Mouse (Mus musculus) heart, adult 2 months (tissue): ENCODE data around the gene Slc35a5. TPM values are rescaled to one million over a fixed set of nuclear protein-coding genes. Genes with fewer than 3 reads are reported as not detected.

ENCODE experiments used
- DNase-seq, 2 experiments: peaks; one replicate each; pipeline ENCODE4 v3.0.0; 2021
- H3K27ac ChIP-seq: fragments of 200-600 bp; 2 replicates; pipeline ENCODE4 v1.8.1; 2022
- H3K27me3 ChIP-seq: fragments of 200-500 bp; 2 replicates; pipeline ENCODE4 v1.6.1; 2012; ENCODE audit warnings: mild to moderate bottlenecking, low read length, inconsistent platforms, mixed read lengths; ENCODE audit not compliant: control insufficient read depth, insufficient read depth
- H3K36me3 ChIP-seq: fragments of 200-500 bp; 2 replicates; pipeline ENCODE4 v1.6.1; 2012; ENCODE audit warnings: low read length, inconsistent platforms; ENCODE audit not compliant: control insufficient read depth, insufficient read depth
- H3K4me1 ChIP-seq: fragments of 200-500 bp; 2 replicates; pipeline ENCODE4 v1.6.1; 2011; ENCODE audit warnings: low read length; ENCODE audit not compliant: control insufficient read depth, insufficient read depth
- H3K4me3 ChIP-seq: fragments of 200-600 bp; 2 replicates; pipeline ENCODE4 v1.8.1; 2022
- H3K79me2 ChIP-seq: fragments of 200-500 bp; replicated peaks from 2 replicates; pipeline ENCODE4 v1.6.1; 2012; ENCODE audit warnings: mild to moderate bottlenecking, inconsistent platforms, low read length, moderate library complexity, mixed read lengths; ENCODE audit not compliant: control insufficient read depth, insufficient read depth
- H3K9ac ChIP-seq: fragments of 200-500 bp; 2 replicates; pipeline ENCODE4 v1.6.1; 2012; ENCODE audit warnings: low read depth, mild to moderate bottlenecking, control low read depth, inconsistent platforms, low read length, mixed read lengths
- CTCF ChIP-seq: fragments of 200-600 bp; IDR thresholded peaks from 2 replicates; pipeline ENCODE4 v1.8.1; 2022; ENCODE audit warnings: antibody characterized with exemption, mild to moderate bottlenecking, moderate library complexity
- EP300 ChIP-seq: fragments of 200-500 bp; IDR thresholded peaks from 2 replicates; pipeline ENCODE4 v1.6.1; 2011; ENCODE audit warnings: low read depth, low read length, control low read depth; ENCODE audit not compliant: insufficient read depth
- POLR2A ChIP-seq: fragments of 200-500 bp; IDR thresholded peaks from 2 replicates; pipeline ENCODE4 v1.6.1; 2011; ENCODE audit warnings: mild to moderate bottlenecking, low read depth, low read length, control low read depth; ENCODE audit not compliant: insufficient read depth
- WGBS: fragments of 180-500 bp; shearing (Covaris S2); methylation state at CpG from one replicate; pipeline ENCODE4 v1.1.7; 2018; 5-methylcytosine and 5-hydroxymethylcytosine counted together
- intact Hi-C: fragments of 180-260 bp; cut with DNase I; formaldehyde crosslinking; loops from one replicate; pipeline ENCODE4 v1.15.1; 2025
- polyA plus RNA-seq: library from polyadenylated mRNA; depleted of rRNA; stranded (reverse); fragments of >200 nt; gene quantifications from 2 replicates; pipeline ENCODE4 v1.2.3, GENCODE M21; 2012
- total RNA-seq, 2 experiments: library from RNA; stranded (reverse); gene quantifications; 2 replicates each; pipeline ENCODE4 v1.2.3; 2021

The Slc35a5 gene
- total and polyA plus RNA-seq, 3 experiments, result 8.0 to 11.1 (median 9.5) TPM

- 58% methylated on average over 3 of the region's 3 CpGs for WGBS
Observed at GRCm38 (mm10) chr16:45104993-45105392, 53.5 kb downstream of the Slc35a5 start.

GRCm38 (mm10) chr16:45100892-45101291, 57.6 kb downstream of the Slc35a5 start:
- Histone ChIP-seq H3K4me1 (peaks cover 9% of the 10 kb centered on the region), H3K27me3 (no peaks in the 10 kb centered on the region), H3K79me2 (no peaks in the 10 kb centered on the region; the same call in none of the 2 replicates), H3K27ac (no peak overlapping the region), H3K36me3 (peaks cover 8% of the 10 kb centered on the region), H3K4me3 (no peak overlapping the region), H3K9ac (no peak overlapping the region)
- WGBS, result 8% methylated on average over 3 of the region's 3 CpGs
- DNase-seq, result peak in 1 of 2 experiments; percentile 58
- intact Hi-C loops, result no loop called here
- TF ChIP-seq POLR2A (no peak), EP300 (no peak), CTCF (no peak)

More at GRCm38 (mm10) chr16:45104993-45105392, 53.5 kb downstream of the Slc35a5 start:
- no peaks in the 10 kb centered on the region; the same call in none of the 2 replicates for H3K79me2 ChIP-seq
- peaks cover 11% of the 10 kb centered on the region for H3K36me3 ChIP-seq
- intact Hi-C loops, result no loop called here
- TF ChIP-seq POLR2A (no peak), CTCF (no peak), EP300 (no peak)
- no peaks in the 10 kb centered on the region for H3K27me3 ChIP-seq
- no peak overlapping the region for H3K27ac ChIP-seq
- peaks cover 10% of the 10 kb centered on the region for H3K4me1 ChIP-seq
- no peak for DNase-seq
- no peak overlapping the region for H3K4me3 ChIP-seq
- no peak overlapping the region for H3K9ac ChIP-seq

GRCm38 (mm10) chr16:45098886-45099210, 59.7 kb downstream of the Slc35a5 start:
- no peaks in the 10 kb centered on the region for H3K27me3 ChIP-seq
- intact Hi-C loops, result loop anchor here (5.0 to 10.0 kb wide), 3 partner anchors 58 to 374 kb away; partner anchors contain the start of genes Atg3, Gtpbp8, Nepro and Slc35a5
- 47% methylated on average over 6 of the region's 6 CpGs for WGBS
- H3K79me2 ChIP-seq, result no peaks in the 10 kb centered on the region; the same call in none of the 2 replicates
- peak overlapping the region; percentile 36 for H3K4me3 ChIP-seq
- H3K27ac ChIP-seq, result peak overlapping the region; percentile 39
- peaks cover 6% of the 10 kb centered on the region for H3K36me3 ChIP-seq
- DNase-seq, result no peak
- no peak for TF ChIP-seq EP300
- H3K4me1 ChIP-seq, result peaks cover 9% of the 10 kb centered on the region
- no peak overlapping the region for H3K9ac ChIP-seq

- DNase-seq, result no peak
- Histone ChIP-seq H3K27me3 (no peaks in the 10 kb centered on the region), H3K9ac (no peak overlapping the region), H3K4me3 (peak overlapping the region; percentile 36), H3K27ac (peak overlapping the region; percentile 39), H3K4me1 (peaks cover 11% of the 10 kb centered on the region), H3K36me3 (peaks cover 6% of the 10 kb centered on the region), H3K79me2 (no peaks in the 10 kb centered on the region; the same call in none of the 2 replicates)
- WGBS, result 59% methylated on average over 10 of the region's 10 CpGs
- intact Hi-C loops, result loop anchor here (5.0 to 10.0 kb wide), 3 partner anchors 59 to 374 kb away; partner anchors contain the start of genes Atg3, Gtpbp8, Nepro and Slc35a5
- TF ChIP-seq CTCF, result no peak
- no peak for TF ChIP-seq POLR2A
- TF ChIP-seq EP300, result no peak
Observed at GRCm38 (mm10) chr16:45098186-45098885, 60.2 kb downstream of the Slc35a5 start.

- no peak overlapping the region for H3K9ac ChIP-seq
- intact Hi-C loops, result loop anchor here (5.0 to 10.0 kb wide), 3 partner anchors 60 to 373 kb away; partner anchors contain the start of genes Atg3, Gtpbp8, Nepro and Slc35a5
- peak overlapping the region; percentile 48 for H3K27ac ChIP-seq
- peak in 1 of 2 experiments; percentile 42 for DNase-seq
- H3K4me3 ChIP-seq, result peak overlapping the region; percentile 47
- no peaks in the 10 kb centered on the region; the same call in none of the 2 replicates for H3K79me2 ChIP-seq
- 49% methylated on average over 2 of the region's 2 CpGs for WGBS
- peaks cover 16% of the 10 kb centered on the region for H3K4me1 ChIP-seq
- no peak for TF ChIP-seq POLR2A
- no peak for TF ChIP-seq CTCF
- no peak for TF ChIP-seq EP300
- H3K36me3 ChIP-seq, result peaks cover 6% of the 10 kb centered on the region
- H3K27me3 ChIP-seq, result no peaks in the 10 kb centered on the region
Observed at GRCm38 (mm10) chr16:45097467-45097866, 61.0 kb downstream of the Slc35a5 start.
